Mouse (Mus musculus): ENCODE data around the gene Psme3.

- TF ChIP-seq CTCF (IDR thresholded peaks at IDR 0.05; ENCODE audit: extremely low read depth, insufficient read length, insufficient replicate concordance, low read depth, low read length) (no peak), POLR2A (IDR thresholded peaks at IDR 0.05; ENCODE audit: low read depth, low read length) (no peak)
These were observed 51.4 kb downstream of the Psme3 start, which contains the start of gene G6pc for GRCm38 (mm10) chr11:101367326-101367935.
